Mouse (Mus musculus): ENCODE results near the gene Mad2l2. TPM values are rescaled to one million over a fixed set of nuclear protein-coding genes. Genes with fewer than 3 reads are reported as not detected.

Gene Mad2l2
- polyA plus RNA-seq, 1 experiment from 2014 or later: 25.5 TPM

GRCm38 (mm10) chr4:148128672-148129071 is 1.5 kb upstream of the Mad2l2 start:
- WGBS (ENCODE audit: insufficient replicate concordance): 27% methylated on average over 2 of the region's 2 CpGs

GRCm38 (mm10) chr4:148130561-148131413 is 603 bp downstream of the Mad2l2 start, which contains the start of gene Draxin:
Gene Draxin, minus strand, starts transcription at chr4:148130698.
- H3K4me3 ChIP-seq: peak within 1 kb of the TSS; percentile 51
- H3K36me3 ChIP-seq: no peaks in the 10 kb centered on the region
- peak; percentile 64; the same call in 1 of the 2 replicates for ATAC-seq
- peaks cover 9% of the 10 kb centered on the region for H3K4me1 ChIP-seq
- H3K27ac ChIP-seq: no peak within 1 kb of the TSS
- peak within 1 kb of the TSS; percentile 70 for H3K4me2 ChIP-seq
- H3K27me3 ChIP-seq (replicated peaks): peaks cover 92% of the 10 kb centered on the region
- peak within 1 kb of the TSS; percentile 45; the same call in 1 of the 2 replicates for H3K9ac ChIP-seq
- 1% methylated on average over 83 of the region's 87 CpGs for WGBS (ENCODE audit: insufficient replicate concordance)
- no peaks in the 10 kb centered on the region for H3K9me3 ChIP-seq (replicated peaks)

More at GRCm38 (mm10) chr4:148128672-148129071, 1.5 kb upstream of the Mad2l2 start:
- H3K27me3 ChIP-seq (replicated peaks): peaks cover 96% of the 10 kb centered on the region
- H3K9me3 ChIP-seq (replicated peaks): no peaks in the 10 kb centered on the region
- no peak overlapping the region for H3K4me3 ChIP-seq
- H3K9ac ChIP-seq: no peak overlapping the region
- no peak overlapping the region for H3K4me2 ChIP-seq
- H3K4me1 ChIP-seq: peaks cover 9% of the 10 kb centered on the region
- H3K27ac ChIP-seq: no peak overlapping the region
- no peaks in the 10 kb centered on the region for H3K36me3 ChIP-seq
- no peak for ATAC-seq

GRCm38 (mm10) chr4:148131497-148132081 is 1.4 kb downstream of the Mad2l2 start:
- peak overlapping the region; percentile 2; the same call in 1 of the 2 replicates for H3K4me3 ChIP-seq
- peak overlapping the region; percentile 70 for H3K4me2 ChIP-seq
- H3K4me1 ChIP-seq: peaks cover 9% of the 10 kb centered on the region
- H3K27ac ChIP-seq: no peak overlapping the region
- no peaks in the 10 kb centered on the region for H3K9me3 ChIP-seq (replicated peaks)
- peaks cover 89% of the 10 kb centered on the region for H3K27me3 ChIP-seq (replicated peaks)
- 3% methylated on average over 21 of the region's 21 CpGs for WGBS (ENCODE audit: insufficient replicate concordance)
- ATAC-seq: no peak
- H3K36me3 ChIP-seq: no peaks in the 10 kb centered on the region
- H3K9ac ChIP-seq: no peak overlapping the region

- Histone ChIP-seq H3K4me3 (no peak overlapping the region), H3K9me3 (replicated peaks) (no peaks in the 10 kb centered on the region), H3K36me3 (no peaks in the 10 kb centered on the region), H3K4me2 (no peak overlapping the region), H3K27ac (no peak overlapping the region), H3K27me3 (replicated peaks) (peaks cover 84% of the 10 kb centered on the region), H3K9ac (no peak overlapping the region), H3K4me1 (peaks cover 18% of the 10 kb centered on the region)
- 19% methylated on average over 8 of the region's 8 CpGs for WGBS (ENCODE audit: insufficient replicate concordance)
- ATAC-seq: no peak
Measured at GRCm38 (mm10) chr4:148134988-148135387, 4.8 kb downstream of the Mad2l2 start.

- Histone ChIP-seq H3K27me3 (replicated peaks) (peaks cover 58% of the 10 kb centered on the region), H3K36me3 (no peaks in the 10 kb centered on the region), H3K9ac (no peak overlapping the region), H3K4me3 (no peak overlapping the region), H3K4me2 (no peak overlapping the region), H3K9me3 (replicated peaks) (no peaks in the 10 kb centered on the region), H3K27ac (no peak overlapping the region), H3K4me1 (peaks cover 16% of the 10 kb centered on the region)
- 54% methylated on average over 8 of the region's 8 CpGs for WGBS (ENCODE audit: insufficient replicate concordance)
- no peak for ATAC-seq
Measured at GRCm38 (mm10) chr4:148137503-148137902, 7.3 kb downstream of the Mad2l2 start.

GRCm38 (mm10) chr4:148139767-148140097 is 9.5 kb downstream of the Mad2l2 start:
- peak; percentile 8 for ATAC-seq
- H3K4me1 ChIP-seq: peaks cover 16% of the 10 kb centered on the region
- peak overlapping the region; percentile 75; the same call in 1 of the 2 replicates for H3K27ac ChIP-seq
- H3K4me2 ChIP-seq: peak overlapping the region; percentile 87
- H3K36me3 ChIP-seq: peaks cover 6% of the 10 kb centered on the region
- H3K9ac ChIP-seq: peak overlapping the region; percentile 69
- H3K4me3 ChIP-seq: peak overlapping the region; percentile 73
- H3K27me3 ChIP-seq (replicated peaks): peaks cover 39% of the 10 kb centered on the region
- no peaks in the 10 kb centered on the region for H3K9me3 ChIP-seq (replicated peaks)
- whole genome bisulfite sequencing (ENCODE audit: insufficient replicate concordance): under 1% methylated on average over 12 of the region's 12 CpGs

GRCm38 (mm10) chr4:148140098-148141011 is 10.2 kb downstream of the Mad2l2 start:
- Histone ChIP-seq H3K4me1 (peaks cover 16% of the 10 kb centered on the region), H3K4me2 (peak overlapping the region; percentile 87), H3K9me3 (replicated peaks) (no peaks in the 10 kb centered on the region), H3K27me3 (replicated peaks) (peaks cover 33% of the 10 kb centered on the region), H3K27ac (peak overlapping the region; percentile 75), H3K4me3 (peak overlapping the region; percentile 73), H3K36me3 (peaks cover 12% of the 10 kb centered on the region), H3K9ac (peak overlapping the region; percentile 69)
- under 1% methylated on average over 65 of the region's 65 CpGs for WGBS (ENCODE audit: insufficient replicate concordance)
- ATAC-seq: peak; percentile 91

- WGBS (ENCODE audit: insufficient replicate concordance): 75% methylated on average over 5 of the region's 5 CpGs
- H3K27ac ChIP-seq: no peak overlapping the region
Measured at GRCm38 (mm10) chr4:148143721-148144120, 13.5 kb downstream of the Mad2l2 start.

GRCm38 (mm10) chr4:148147714-148148113 is 17.5 kb downstream of the Mad2l2 start:
- 57% methylated on average over 2 of the region's 2 CpGs for WGBS (ENCODE audit: insufficient replicate concordance)
- Histone ChIP-seq H3K4me3 (no peak overlapping the region), H3K27ac (no peak overlapping the region), H3K9ac (no peak overlapping the region), H3K4me1 (peaks cover 37% of the 10 kb centered on the region), H3K36me3 (peaks cover 31% of the 10 kb centered on the region), H3K4me2 (no peak overlapping the region), H3K27me3 (replicated peaks) (no peaks in the 10 kb centered on the region), H3K9me3 (replicated peaks) (no peaks in the 10 kb centered on the region)
- ATAC-seq: no peak

More at GRCm38 (mm10) chr4:148143721-148144120, 13.5 kb downstream of the Mad2l2 start:
- peaks cover 17% of the 10 kb centered on the region for H3K4me1 ChIP-seq
- H3K4me2 ChIP-seq: no peak overlapping the region
- no peaks in the 10 kb centered on the region for H3K9me3 ChIP-seq (replicated peaks)
- no peak overlapping the region for H3K9ac ChIP-seq
- ATAC-seq: no peak
- peaks cover 31% of the 10 kb centered on the region for H3K36me3 ChIP-seq
- H3K27me3 ChIP-seq (replicated peaks): peaks cover 7% of the 10 kb centered on the region
- H3K4me3 ChIP-seq: no peak overlapping the region

- 30% methylated on average over 12 of the region's 12 CpGs for WGBS (ENCODE audit: insufficient replicate concordance)
- Histone ChIP-seq H3K9me3 (replicated peaks) (no peaks in the 10 kb centered on the region), H3K9ac (peak overlapping the region; percentile 25; the same call in 1 of the 2 replicates), H3K36me3 (peaks cover 27% of the 10 kb centered on the region), H3K27me3 (replicated peaks) (no peaks in the 10 kb centered on the region), H3K4me3 (no peak overlapping the region), H3K4me2 (peak overlapping the region; percentile 97), H3K4me1 (peaks cover 37% of the 10 kb centered on the region), H3K27ac (no peak overlapping the region)
- ATAC-seq: no peak
Measured at GRCm38 (mm10) chr4:148149540-148149939, 19.4 kb downstream of the Mad2l2 start.

- Histone ChIP-seq H3K27ac (peak overlapping the region; percentile 90), H3K4me3 (peak overlapping the region; percentile 75), H3K9ac (peak overlapping the region; percentile 52; the same call in 1 of the 2 replicates), H3K27me3 (replicated peaks) (no peaks in the 10 kb centered on the region), H3K36me3 (peaks cover 20% of the 10 kb centered on the region), H3K4me1 (peaks cover 37% of the 10 kb centered on the region), H3K9me3 (replicated peaks) (no peaks in the 10 kb centered on the region), H3K4me2 (peak overlapping the region; percentile 97)
- WGBS (ENCODE audit: insufficient replicate concordance): 48% methylated on average over 7 of the region's 7 CpGs
- ATAC-seq: no peak
Measured at GRCm38 (mm10) chr4:148150242-148150641, 20.1 kb downstream of the Mad2l2 start.

All from liver, embryonic 12.5 days (tissue).